Mouse (Mus musculus) liver, adult 2 months (tissue): ENCODE results near the gene Nr2e3. TPM values are rescaled to one million over a fixed set of nuclear protein-coding genes. Genes with fewer than 3 reads are reported as not detected.
A peak's percentile ranks its signal among the peaks of the same experiment; 100 is the strongest.

Source experiments
- DNase-seq: peaks from one replicate; pipeline ENCODE4 v3.0.0-alpha.2; 2011; ENCODE audit warnings: low read depth, low spot score; ENCODE audit errors: extremely low read depth
- H3K27ac ChIP-seq: fragments of 200-500 bp; replicated peaks from 2 replicates; pipeline ENCODE4 v1.5.1; 2012; ENCODE audit warnings: low read depth, mild to moderate bottlenecking, control low read depth, inconsistent platforms, low read length; ENCODE audit not compliant: insufficient read depth
- H3K27me3 ChIP-seq: fragments of 200-500 bp; 2 replicates; pipeline ENCODE4 v1.6.1; 2012; ENCODE audit warnings: mild to moderate bottlenecking, moderate library complexity, low read length, inconsistent platforms; ENCODE audit not compliant: control insufficient read depth, insufficient read depth
- H3K36me3 ChIP-seq: fragments of 200-500 bp; 2 replicates; pipeline ENCODE4 v1.6.1; 2012; ENCODE audit warnings: low read length, inconsistent platforms; ENCODE audit not compliant: control insufficient read depth, insufficient read depth
- H3K4me1 ChIP-seq: fragments of 200-500 bp; 2 replicates; pipeline ENCODE4 v1.6.1; 2011; ENCODE audit warnings: low read length; ENCODE audit not compliant: control insufficient read depth, insufficient read depth
- H3K4me3 ChIP-seq: fragments of 200-500 bp; 2 replicates; pipeline ENCODE4 v1.5.1; 2011; ENCODE audit warnings: low read depth, mild to moderate bottlenecking, control low read depth, low read length, moderate library complexity; ENCODE audit not compliant: insufficient read depth
- H3K79me2 ChIP-seq: fragments of 200-500 bp; 2 replicates; pipeline ENCODE4 v1.6.1; 2012; ENCODE audit warnings: inconsistent platforms, mild to moderate bottlenecking, low read length, moderate library complexity; ENCODE audit not compliant: control insufficient read depth, insufficient read depth
- H3K9ac ChIP-seq: fragments of 200-500 bp; 2 replicates; pipeline ENCODE4 v1.6.1; 2012; ENCODE audit warnings: low read depth, mild to moderate bottlenecking, control low read depth, inconsistent platforms, low read length
- CTCF ChIP-seq: fragments of 200-500 bp; IDR thresholded peaks from 2 replicates; pipeline ENCODE4 v1.5.1; 2011; ENCODE audit warnings: low read depth, low read length, control low read depth
- POLR2A ChIP-seq: fragments of 200-500 bp; IDR thresholded peaks from 2 replicates; pipeline ENCODE4 v1.6.1; 2011; ENCODE audit warnings: low read length, control low read depth; ENCODE audit not compliant: insufficient read depth; ENCODE audit errors: extremely low read depth
- whole genome bisulfite sequencing: fragments of 180-500 bp; shearing (Covaris S2); methylation state at CpG from one replicate; pipeline ENCODE4 v1.1.7; 2018; 5-methylcytosine and 5-hydroxymethylcytosine counted together
- polyA plus RNA-seq: library from polyadenylated mRNA; depleted of rRNA; stranded (reverse); fragments of >200 nt; gene quantifications from 2 replicates; pipeline ENCODE4 v1.2.3, GENCODE M21; 2012
- total RNA-seq: library from RNA; depleted of rRNA; stranded (reverse); fragments of >200 nt; gene quantifications from 2 replicates; pipeline ENCODE4 v1.2.3, GENCODE M21; 2014

Gene Nr2e3
- total and polyA plus RNA-seq, 2 experiments = not detected

DNA sequence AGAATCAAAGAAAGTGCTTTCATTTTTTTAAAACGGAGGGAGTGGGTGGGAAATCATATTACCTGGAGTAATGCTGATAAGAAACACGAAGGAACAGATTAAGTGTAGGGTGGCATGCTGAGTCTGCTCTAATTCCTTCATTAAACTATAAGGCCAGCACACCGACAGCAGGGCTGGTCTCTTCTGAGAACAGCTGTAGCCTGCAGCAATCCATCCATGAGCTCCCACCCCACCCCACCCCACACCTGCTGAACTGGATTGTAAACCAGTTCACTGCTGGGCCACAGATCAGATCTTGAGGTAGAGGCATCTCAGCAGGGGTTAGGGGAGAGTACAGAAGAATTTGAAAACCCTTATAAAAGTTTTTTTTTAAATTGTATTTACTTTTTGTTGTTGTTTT, 5.3 kb downstream of the Nr2e3 start:
- H3K4me1 ChIP-seq = no peaks in the 10 kb centered on the region
- WGBS = 76% methylated on average over 3 of the region's 3 CpGs
- H3K36me3 ChIP-seq = no peaks in the 10 kb centered on the region
- no peak overlapping the region for H3K4me3 ChIP-seq
- peaks cover 3% of the 10 kb centered on the region; the same call in 1 of the 2 replicates for H3K27me3 ChIP-seq
- TF ChIP-seq POLR2A (no peak), CTCF (no peak)
- H3K27ac ChIP-seq = no peak overlapping the region
- H3K79me2 ChIP-seq = no peaks in the 10 kb centered on the region
- no peak for DNase-seq
- H3K9ac ChIP-seq = no peak overlapping the region

DNA sequence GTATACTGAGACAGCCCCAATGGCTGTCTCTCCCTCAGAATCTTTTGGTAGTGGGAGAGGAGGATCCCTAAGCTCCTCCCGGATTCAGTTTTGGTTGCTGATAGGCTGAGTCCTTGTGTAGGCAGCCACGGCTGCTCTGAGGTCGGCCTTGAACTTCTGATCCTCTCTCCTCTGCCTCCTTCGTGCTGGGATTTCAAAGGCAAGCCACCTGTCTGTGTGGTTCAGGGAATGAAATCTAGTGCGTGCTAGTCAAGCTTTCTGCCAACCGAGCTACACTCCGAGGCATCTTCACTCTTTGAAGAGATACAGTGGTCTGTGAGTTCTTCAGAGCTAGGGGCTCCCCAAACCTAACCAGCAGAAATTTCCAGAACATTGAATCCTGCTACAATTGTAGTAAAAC, 6.9 kb downstream of the Nr2e3 start:
- H3K4me3 ChIP-seq = no peak overlapping the region
- no peaks in the 10 kb centered on the region for H3K36me3 ChIP-seq
- no peak for TF ChIP-seq CTCF
- TF ChIP-seq POLR2A = no peak
- H3K27ac ChIP-seq = no peak overlapping the region
- WGBS = 74% methylated on average over 7 of the region's 7 CpGs
- no peak overlapping the region for H3K9ac ChIP-seq
- no peaks in the 10 kb centered on the region for H3K79me2 ChIP-seq
- H3K27me3 ChIP-seq = peaks cover 3% of the 10 kb centered on the region; the same call in 1 of the 2 replicates
- H3K4me1 ChIP-seq = no peaks in the 10 kb centered on the region
- DNase-seq = no peak

DNA sequence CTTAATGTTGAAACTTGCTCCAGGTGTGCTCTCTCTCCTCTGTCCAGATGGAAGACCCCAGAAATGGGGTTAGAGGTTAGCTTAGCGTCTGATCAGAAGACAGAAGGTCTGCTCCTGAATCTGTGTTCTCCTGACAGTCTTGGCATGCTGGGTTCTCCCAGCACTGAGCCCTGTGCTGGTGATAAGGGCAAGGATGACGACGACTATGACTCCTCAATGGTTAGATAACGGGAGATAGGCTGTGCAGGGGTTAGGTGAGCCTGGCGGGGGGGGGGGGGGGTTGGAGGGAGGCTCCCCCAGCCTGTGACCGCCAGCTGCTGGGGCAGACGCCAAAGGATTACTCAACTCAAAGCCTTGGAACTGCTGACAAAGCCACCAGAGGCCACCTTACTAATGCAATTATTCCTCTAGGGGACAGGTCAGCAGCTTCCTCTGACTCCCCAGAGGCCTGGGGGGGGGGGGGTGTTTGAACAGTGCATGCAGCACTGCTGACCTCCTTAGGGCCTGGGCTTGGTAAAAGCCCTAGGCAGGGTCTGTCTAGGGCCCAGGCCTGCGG, 7.9 kb downstream of the Nr2e3 start:
- Histone ChIP-seq H3K27me3 (no peaks in the 10 kb centered on the region; the same call in 1 of the 2 replicates), H3K9ac (no peak overlapping the region), H3K4me1 (no peaks in the 10 kb centered on the region), H3K79me2 (no peaks in the 10 kb centered on the region), H3K27ac (no peak overlapping the region), H3K4me3 (no peak overlapping the region), H3K36me3 (no peaks in the 10 kb centered on the region)
- no peak for TF ChIP-seq POLR2A
- TF ChIP-seq CTCF = no peak
- DNase-seq = peak; percentile 45
- 42% methylated on average over 8 of the region's 8 CpGs for WGBS

DNA sequence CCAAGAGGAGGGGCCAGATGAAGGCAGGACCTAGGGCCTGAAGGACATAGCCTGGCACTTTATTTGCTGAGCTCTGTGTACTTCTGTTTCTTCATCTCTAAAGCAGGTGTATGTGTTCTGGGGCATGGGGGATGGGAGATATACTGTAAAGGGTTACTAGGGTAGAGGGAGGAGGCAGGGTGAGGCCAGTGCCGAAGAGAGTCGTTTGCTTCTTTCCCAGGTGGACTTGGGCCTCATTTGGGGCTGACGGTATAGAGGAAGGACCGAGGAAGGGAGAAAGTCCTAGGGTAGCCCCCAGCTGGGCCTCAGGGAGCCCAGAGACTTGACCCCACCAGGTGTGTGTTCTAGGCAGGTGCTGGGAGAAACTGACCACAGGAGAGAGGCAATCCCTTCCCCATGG, 8.5 kb downstream of the Nr2e3 start:
- H3K79me2 ChIP-seq = no peaks in the 10 kb centered on the region
- no peak overlapping the region for H3K9ac ChIP-seq
- no peak for DNase-seq
- H3K27me3 ChIP-seq = peaks cover 4% of the 10 kb centered on the region; the same call in 1 of the 2 replicates
- no peaks in the 10 kb centered on the region for H3K36me3 ChIP-seq
- no peak overlapping the region for H3K27ac ChIP-seq
- WGBS = 69% methylated on average over 4 of the region's 4 CpGs
- no peak for TF ChIP-seq POLR2A
- no peak for TF ChIP-seq CTCF
- no peak overlapping the region for H3K4me3 ChIP-seq
- no peaks in the 10 kb centered on the region for H3K4me1 ChIP-seq

DNA sequence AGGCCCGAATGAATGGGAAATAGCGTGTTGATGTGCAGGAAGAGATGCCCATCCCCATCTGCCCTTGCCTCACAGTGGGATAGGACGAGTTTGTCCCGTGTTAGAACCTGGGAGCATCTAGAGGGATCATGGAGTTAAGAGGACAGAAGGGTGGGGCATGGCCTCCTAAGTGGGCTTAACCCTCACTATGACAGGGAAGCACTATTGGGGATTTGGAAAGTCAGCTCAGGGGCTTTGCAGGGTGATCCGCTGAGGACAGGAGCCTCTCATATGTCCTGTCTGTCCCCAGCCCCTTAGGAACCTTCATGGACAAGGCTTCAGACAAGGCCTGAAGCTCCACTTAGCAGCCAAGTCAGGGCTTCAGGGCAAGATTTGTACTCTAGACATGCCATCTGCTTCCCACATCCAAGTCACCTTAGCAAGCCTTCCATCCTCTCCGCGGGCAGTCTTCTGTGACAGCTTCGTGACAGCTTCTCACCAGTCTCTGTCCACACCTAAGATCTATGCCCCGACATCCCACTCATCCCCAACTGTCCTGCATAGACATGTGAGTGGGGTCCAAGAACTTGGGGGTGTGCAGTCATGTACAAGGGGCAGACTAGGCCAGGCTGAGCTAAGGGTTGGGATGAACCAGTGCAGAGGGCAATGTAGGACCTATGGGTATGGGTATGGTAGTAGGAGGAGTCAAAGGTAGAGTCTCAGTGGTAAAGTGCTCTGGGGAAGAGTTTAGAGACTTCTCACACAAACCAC, 9.3 kb downstream of the Nr2e3 start:
- no peak overlapping the region for H3K4me3 ChIP-seq
- no peaks in the 10 kb centered on the region for H3K36me3 ChIP-seq
- no peaks in the 10 kb centered on the region for H3K4me1 ChIP-seq
- TF ChIP-seq CTCF (no peak), POLR2A (no peak)
- WGBS = 90% methylated on average over 9 of the region's 9 CpGs
- H3K27me3 ChIP-seq = peaks cover 10% of the 10 kb centered on the region; the same call in 1 of the 2 replicates
- no peak overlapping the region for H3K9ac ChIP-seq
- no peak overlapping the region for H3K27ac ChIP-seq
- no peaks in the 10 kb centered on the region for H3K79me2 ChIP-seq
- DNase-seq = no peak

DNA sequence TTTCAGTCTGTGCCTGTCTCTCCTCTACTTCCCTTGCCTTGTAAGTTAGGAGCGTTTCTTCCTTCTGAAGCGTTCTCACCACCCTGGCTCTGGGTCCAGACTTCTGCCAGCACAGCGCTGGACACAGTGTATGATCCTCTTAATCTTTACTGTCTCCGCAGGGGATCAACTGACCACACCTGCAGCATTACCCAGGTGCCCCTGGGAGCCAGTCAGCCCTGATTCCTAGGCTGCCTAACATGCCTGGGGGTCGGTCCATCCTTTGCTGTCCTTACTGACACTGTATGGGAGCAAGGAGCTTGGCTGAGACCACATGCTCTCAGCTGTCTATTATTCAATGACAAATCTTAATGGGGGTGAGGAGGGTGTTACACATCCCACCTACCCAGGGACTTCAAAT, 10.5 kb downstream of the Nr2e3 start:
- 91% methylated on average over 5 of the region's 5 CpGs for WGBS
- no peaks in the 10 kb centered on the region for H3K36me3 ChIP-seq
- no peak for DNase-seq

More for the DNA sequence above, 10.5 kb downstream of the Nr2e3 start:
- Histone ChIP-seq H3K4me1 (no peaks in the 10 kb centered on the region), H3K27me3 (peaks cover 10% of the 10 kb centered on the region; the same call in 1 of the 2 replicates), H3K4me3 (no peak overlapping the region), H3K9ac (no peak overlapping the region), H3K79me2 (no peaks in the 10 kb centered on the region), H3K27ac (no peak overlapping the region)
- TF ChIP-seq CTCF (no peak), POLR2A (no peak)
